Mouse (Mus musculus) urinary bladder, postnatal 0 days (tissue): ENCODE data around the gene Dtymk. TPM values are rescaled to one million over a fixed set of nuclear protein-coding genes. Genes with fewer than 3 reads are reported as not detected.

ENCODE experiments used
- polyA plus RNA-seq: library from polyadenylated mRNA; unstranded; fragments of >200 nt; fragmentation: Nextera tagmentation; extraction: Ambion mirVana; gene quantifications from 2 replicates; pipeline ENCODE4 v1.2.1, GENCODE M21; 2015

The Dtymk gene
- polyA plus RNA-seq: 103 and 110 TPM in 2 replicates

DNA sequence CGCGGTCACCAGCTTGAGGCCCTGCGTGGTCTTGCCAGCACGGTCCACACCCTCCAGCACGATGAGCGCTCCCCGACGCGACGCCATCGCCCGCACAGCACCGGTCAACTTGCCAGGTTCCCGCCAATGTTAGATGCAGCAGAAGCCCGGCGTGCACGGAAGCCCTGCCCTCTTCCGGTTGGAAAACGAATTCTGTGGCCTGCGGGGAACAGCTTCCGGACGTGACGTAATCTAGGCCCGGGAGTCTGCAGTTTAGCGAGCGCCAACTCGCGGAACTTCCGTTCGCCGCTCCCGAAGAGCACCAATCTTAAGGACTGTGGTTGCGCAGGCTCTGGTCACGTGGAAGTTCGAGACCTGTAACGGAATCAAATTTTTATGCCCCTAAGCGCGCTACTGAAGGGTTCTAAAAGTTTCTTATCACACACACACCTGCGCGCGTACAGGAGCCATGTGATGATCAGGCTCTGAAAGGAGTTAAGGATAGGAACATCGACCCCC lies at the start of gene Dtymk:
Gene Dtymk (minus strand): TSS at position 194 of the 498 bp plus-strand sequence.

DNA sequence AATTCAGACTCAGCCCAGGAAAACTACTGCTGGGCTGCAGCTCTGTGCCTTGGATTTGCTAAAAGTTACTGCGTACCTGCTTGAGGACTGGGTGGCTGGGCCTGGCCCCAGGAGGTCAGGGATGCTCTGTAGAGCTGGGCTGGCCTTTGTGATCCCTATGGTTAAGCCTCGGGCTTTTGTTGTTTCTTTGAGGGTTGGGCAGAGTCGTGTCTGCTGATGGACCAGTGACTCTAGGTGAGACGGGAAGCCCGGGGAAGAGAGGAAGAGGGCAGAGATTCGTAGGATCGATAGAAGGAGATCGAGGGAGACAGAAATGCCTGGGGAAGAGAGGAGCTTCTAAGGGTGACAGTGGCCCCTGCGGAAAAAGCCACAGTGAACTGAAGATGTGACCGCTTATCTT lies 22.9 kb upstream of the Dtymk start, which contains the start of gene D2hgdh:
Gene D2hgdh (plus strand): TSS at position 301 of the 400 bp plus-strand sequence.

DNA sequence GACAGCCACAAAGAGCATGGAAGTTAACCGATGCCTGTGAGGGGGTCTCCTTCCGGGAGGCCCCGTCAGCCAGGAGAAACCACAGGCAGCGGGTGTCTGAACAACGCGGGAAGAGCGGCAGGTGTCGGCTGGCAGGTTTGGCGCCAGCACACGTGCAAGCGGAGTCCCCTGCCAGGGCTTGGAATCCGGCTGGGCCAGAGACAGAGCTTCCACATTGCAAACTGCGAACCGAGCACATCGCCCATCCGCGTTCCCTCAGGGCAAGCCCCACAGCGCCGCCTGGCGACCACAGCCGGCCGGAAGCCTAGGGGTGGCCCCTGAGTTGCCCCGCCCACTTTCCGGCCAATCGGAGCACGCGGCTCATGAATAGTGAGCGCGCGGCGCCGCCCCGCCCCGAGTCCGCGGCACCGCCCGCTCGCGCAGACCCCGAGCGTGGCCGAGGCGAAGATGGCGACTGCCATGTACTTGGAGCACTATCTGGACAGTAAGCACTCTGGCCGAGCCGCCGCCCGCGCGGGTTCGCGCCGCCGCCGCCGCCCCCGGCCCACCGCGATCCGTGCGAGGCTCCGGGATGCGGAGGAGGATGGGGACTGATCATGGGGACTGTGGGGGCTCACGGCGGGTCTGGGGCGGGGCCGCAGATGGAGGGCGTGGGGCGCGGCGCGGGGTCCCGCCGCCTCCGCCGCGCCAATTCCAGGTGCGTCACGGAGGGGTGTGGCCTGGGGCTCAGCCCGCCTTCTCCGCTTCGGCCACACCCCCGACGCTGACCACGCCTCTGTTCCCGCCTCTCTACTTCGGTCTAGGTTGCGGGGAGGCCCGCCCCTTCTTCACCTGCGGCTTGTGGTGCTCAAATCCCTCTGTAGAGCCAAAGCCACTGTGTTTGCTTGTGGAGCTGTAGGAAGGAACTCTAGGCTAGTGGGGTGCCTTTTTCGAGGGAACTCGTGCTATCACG lies 2.1 kb upstream of the Dtymk start, which contains the start of gene Ing5:
Gene Ing5 (plus strand): TSS at position 410 of the 952 bp plus-strand sequence.

DNA sequence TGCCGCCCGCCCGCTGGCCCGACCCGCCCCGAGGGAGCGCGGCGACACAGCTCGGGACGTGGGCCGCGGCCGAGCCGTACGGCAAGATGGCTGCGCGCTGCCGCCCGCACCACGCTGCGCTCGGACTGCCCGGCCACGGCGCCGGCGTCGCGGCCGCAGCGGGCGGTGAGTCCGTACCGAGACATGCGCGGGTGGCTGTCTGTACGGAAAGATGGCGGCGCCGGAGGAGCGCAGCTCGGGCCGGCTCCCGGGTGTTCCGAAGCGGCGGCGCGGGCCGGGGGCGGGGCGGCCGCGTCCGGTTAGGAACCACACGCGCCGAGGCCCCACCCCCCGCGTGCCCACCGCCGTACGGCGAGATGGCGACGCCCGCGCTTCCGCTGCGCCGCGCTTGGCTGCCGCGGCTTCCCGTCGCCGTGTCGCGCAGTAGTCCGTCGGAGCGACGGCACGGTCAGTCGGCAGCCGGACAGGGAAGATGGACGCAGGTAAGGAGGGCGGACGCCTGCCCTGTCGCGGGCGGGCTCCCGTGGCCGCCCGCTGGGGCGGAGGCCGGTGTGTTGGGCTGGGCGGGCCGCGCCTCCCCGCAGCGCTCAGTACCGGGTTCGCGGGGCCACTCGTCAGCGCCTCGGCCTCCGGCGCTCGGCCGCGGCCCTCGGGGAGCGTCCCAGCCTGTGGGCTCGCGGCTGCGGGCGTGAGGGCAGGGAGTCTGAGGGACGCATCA lies 47.0 kb downstream of the Dtymk start, which contains the start of gene Thap4:
Gene Thap4 (minus strand): TSS at position 292 of the 718 bp plus-strand sequence.

DNA sequence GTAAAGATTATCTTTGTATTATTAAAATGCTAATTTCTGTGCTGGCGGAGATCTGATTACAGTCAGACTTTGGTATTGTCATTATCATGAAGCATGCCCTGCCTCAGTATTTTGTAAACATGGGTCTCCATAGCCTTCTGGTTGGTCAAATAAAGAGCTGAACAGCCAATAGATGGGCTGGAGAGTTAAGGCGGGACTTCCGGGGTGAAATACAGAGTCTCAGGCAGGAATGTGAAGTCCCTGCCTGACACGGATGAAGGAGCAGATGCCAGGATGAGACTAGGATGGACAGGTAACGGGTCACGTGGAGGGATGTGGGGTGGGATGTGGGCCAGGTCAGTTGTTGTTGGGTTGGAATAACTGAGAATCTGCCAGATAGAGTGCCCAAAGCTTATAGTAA lies 50.4 kb downstream of the Dtymk start, which contains the start of gene Atg4b:
Gene Atg4b (plus strand): TSS at position 211 of the 400 bp plus-strand sequence.

Other genes with a start within 250 kb of the Dtymk start
- 107 and 120 TPM in 2 replicates for gene Stk25, start 143.3 kb downstream of the Dtymk start, polyA plus RNA-seq
- 212 and 254 TPM in 2 replicates for gene Bok, start 116.3 kb downstream of the Dtymk start, polyA plus RNA-seq
- gene Atg4b, start 50.4 kb downstream of the Dtymk start, polyA plus RNA-seq: 54.1 and 57.4 TPM in 2 replicates
- 32.5 and 34.3 TPM in 2 replicates for gene Thap4, start 47.1 kb downstream of the Dtymk start, polyA plus RNA-seq
- 7.5 and 8.4 TPM in 2 replicates for gene Ing5, start 2.0 kb upstream of the Dtymk start, polyA plus RNA-seq
- 5.9 and 6.5 TPM in 2 replicates for gene D2hgdh, start 23.0 kb upstream of the Dtymk start, polyA plus RNA-seq
- 0.22 and 0.54 TPM in 2 replicates for gene Gal3st2, start 59.4 kb upstream of the Dtymk start, polyA plus RNA-seq
- 0.06 and 0.11 TPM in 2 replicates for gene Gal3st2b, start 116.4 kb upstream of the Dtymk start, polyA plus RNA-seq
- not detected in 2 replicates for gene Gal3st2c, start 188.6 kb upstream of the Dtymk start, polyA plus RNA-seq
- gene Neu4, start 218.5 kb upstream of the Dtymk start, polyA plus RNA-seq: not detected in 2 replicates